Mouse (Mus musculus): ENCODE measurements around the gene Tex2.

DNA sequence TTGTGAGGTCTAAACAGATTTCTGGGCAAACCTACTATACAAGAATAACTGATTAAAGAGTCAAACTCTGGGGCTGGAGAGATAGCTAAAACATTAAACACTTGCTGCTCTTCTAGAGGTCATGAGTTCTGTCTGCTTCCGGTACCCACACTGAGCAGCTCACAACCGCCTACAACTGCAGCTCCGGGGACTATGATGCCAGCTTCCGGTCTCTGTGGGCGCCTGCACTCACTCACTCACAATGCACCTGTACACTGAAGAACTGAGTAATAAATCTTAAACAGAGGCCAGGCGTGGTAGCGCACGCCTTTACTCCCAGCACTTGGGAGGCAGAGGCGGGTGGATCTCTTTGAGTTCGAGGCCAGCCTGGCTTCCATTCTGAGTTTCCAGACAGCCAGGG is 31.9 kb downstream of the Tex2 start:
- TF ChIP-seq POLR2A (IDR thresholded peaks at IDR 0.05; ENCODE audit: low read depth, low read length) (no peak), CTCF (IDR thresholded peaks at IDR 0.05; ENCODE audit: extremely low read depth, insufficient read depth, insufficient read length, insufficient replicate concordance) (no peak)
